Mouse (Mus musculus): ENCODE data around the gene Tns1.

DNA sequence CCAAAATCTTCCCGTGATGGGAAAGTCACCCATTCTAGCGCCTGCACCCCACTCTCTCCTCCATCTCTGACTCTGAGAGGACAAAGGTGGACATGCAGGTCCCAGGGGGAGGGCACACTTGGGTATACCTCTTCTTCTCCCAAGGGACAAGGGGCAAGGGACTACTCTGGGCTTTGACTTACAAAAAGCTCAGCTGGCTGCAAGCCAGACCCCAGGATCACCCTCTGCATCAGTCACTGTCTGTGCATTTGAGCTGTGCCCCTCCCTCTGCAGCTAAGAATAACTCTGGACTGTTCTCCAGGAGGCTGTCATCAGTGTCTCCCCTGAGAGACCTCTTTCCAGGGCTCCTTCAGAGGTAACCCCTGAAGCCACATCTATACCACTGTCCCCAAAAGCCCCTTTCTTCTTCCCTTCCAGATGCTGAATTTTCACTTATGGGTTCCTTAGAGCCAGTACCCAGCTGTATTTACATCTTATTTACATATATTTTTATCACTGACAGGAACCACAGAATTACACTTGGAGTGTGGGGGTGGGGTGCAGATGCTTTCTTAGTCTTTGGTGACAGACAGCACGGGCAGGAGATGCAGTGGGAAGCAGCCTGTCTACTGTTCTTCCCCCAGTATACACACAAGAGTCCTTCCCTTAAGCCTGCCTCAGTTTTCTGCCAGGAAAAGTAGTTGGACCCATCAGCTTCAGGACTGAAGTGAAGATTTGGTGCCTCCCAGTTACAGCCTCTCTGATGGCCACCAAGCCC is 81.4 kb downstream of the Tns1 start:
- TF ChIP-seq POLR2A (IDR thresholded peaks at IDR 0.05; ENCODE audit: extremely low read depth, insufficient read depth, low read length) (no peak), CTCF (IDR thresholded peaks at IDR 0.05; ENCODE audit: low read depth, low read length) (no peak)

All from liver, adult 2 months (tissue).